Mouse (Mus musculus): Measurements from ENCODE around the gene Gm17093.
"Not testable (repeated sequence)": the region's sequence is repeated elsewhere in the genome, so short reads cannot be mapped to it uniquely, and the experiment has no call there.

The Gm17093 gene

GRCm38 (mm10) chr14:44517976-44518375 is at the start of gene Gm17093:
TSS of gene Gm17093 (plus strand) at chr14:44518276.
- DNase-seq (ENCODE audit: low spot score in 2 of 2), result not testable (repeated sequence)

- not testable (repeated sequence) for DNase-seq (ENCODE audit: low spot score in 2 of 2)
These were observed 25.9 kb upstream of the Gm17093 start, which contains the start of gene BC061237 for GRCm38 (mm10) chr14:44492163-44492562. TSS of gene BC061237 (plus strand) at chr14:44492463.

- DNase-seq (ENCODE audit: low spot score in 2 of 2), result not testable (repeated sequence)
These were observed 29.9 kb downstream of the Gm17093 start for GRCm38 (mm10) chr14:44547961-44548360.

All from cerebellum, postnatal 4 days (tissue).